Mouse (Mus musculus) liver, adult 2 months (tissue): Measurements from ENCODE around the gene Cox8b.

Source experiments
- CTCF ChIP-seq: fragments of 200-500 bp; IDR thresholded peaks from 2 replicates; pipeline ENCODE4 v1.5.1; 2011; ENCODE audit warnings: low read depth, low read length, control low read depth
- POLR2A ChIP-seq: fragments of 200-500 bp; IDR thresholded peaks from 2 replicates; pipeline ENCODE4 v1.6.1; 2011; ENCODE audit warnings: low read length, control low read depth; ENCODE audit not compliant: insufficient read depth; ENCODE audit errors: extremely low read depth

- TF ChIP-seq CTCF (no peak), POLR2A (no peak)
Observed at GRCm38 (mm10) chr7:140902036-140902875, 2.0 kb upstream of the Cox8b start.
